Mouse (Mus musculus) ES-Bruce4 (cell line): ENCODE data around the gene Obp2b.

Experiments
- CTCF ChIP-seq: IDR thresholded peaks from one replicate; pipeline ENCODE4 v1.8.1; 2011; ENCODE audit warnings: low read depth, low read length
- EP300 ChIP-seq: IDR thresholded peaks from 2 replicates; pipeline ENCODE4 v1.6.1; 2011; ENCODE audit warnings: low read depth, low read length; ENCODE audit not compliant: insufficient read depth

- TF ChIP-seq EP300 (no peak), CTCF (no peak)
Measured at GRCm38 (mm10) chr2:25708121-25708520, 28.7 kb upstream of the Obp2b start.
